Mouse (Mus musculus) neural tube, embryonic 11.5 days (tissue): Measurements from ENCODE around the gene Phyh. TPM values are rescaled to one million over a fixed set of nuclear protein-coding genes. Genes with fewer than 3 reads are reported as not detected.
"Not testable (repeated sequence)": the region's sequence is repeated elsewhere in the genome, so short reads cannot be mapped to it uniquely, and the experiment has no call there.

Experiments used
- ATAC-seq: fragments of 200-750 bp; cut with Nextera tagmentation; 2 replicates; pipeline ENCODE4 v1.8.0; 2017; ENCODE audit warnings: moderate number of reproducible peaks, mild to moderate bottlenecking, moderate TSS enrichment, moderate library complexity; ENCODE audit not compliant: insufficient read depth, low FRiP score, low TSS enrichment
- DNase-seq: peaks from one replicate; pipeline ENCODE4 v3.0.0-alpha.2; 2015; ENCODE audit warnings: low spot score
- H3K27ac ChIP-seq: fragments of 300-500 bp; sonication (generic); 2 replicates; pipeline ENCODE4 v1.5.1; 2014; ENCODE audit warnings: low read depth, mild to moderate bottlenecking, low read length
- H3K27me3 ChIP-seq: fragments of 300-500 bp; sonication (generic); 2 replicates; pipeline ENCODE4 v1.6.1; 2014; ENCODE audit warnings: mild to moderate bottlenecking, low read length, mixed read lengths; ENCODE audit not compliant: control insufficient read depth, insufficient read depth
- H3K36me3 ChIP-seq: fragments of 300-500 bp; sonication (generic); 2 replicates; pipeline ENCODE4 v1.6.1; 2014; ENCODE audit warnings: mild to moderate bottlenecking, low read length, moderate library complexity, mixed read lengths; ENCODE audit not compliant: control insufficient read depth, insufficient read depth
- H3K4me1 ChIP-seq: fragments of 300-500 bp; sonication (generic); 2 replicates; pipeline ENCODE4 v1.6.1; 2014; ENCODE audit warnings: low read length, mixed read lengths; ENCODE audit not compliant: control insufficient read depth, insufficient read depth
- H3K4me2 ChIP-seq: fragments of 300-500 bp; sonication (generic); 2 replicates; pipeline ENCODE4 v1.6.1; 2014; ENCODE audit warnings: low read depth, mild to moderate bottlenecking, moderate library complexity
- H3K4me3 ChIP-seq: fragments of 300-500 bp; sonication (generic); 2 replicates; pipeline ENCODE4 v1.5.1; 2014; ENCODE audit warnings: low read depth, low read length
- H3K9ac ChIP-seq: fragments of 300-500 bp; sonication (generic); 2 replicates; pipeline ENCODE4 v1.6.1; 2014; ENCODE audit warnings: mild to moderate bottlenecking, low read length
- H3K9me3 ChIP-seq: fragments of 300-500 bp; sonication (generic); 2 replicates; pipeline ENCODE4 v1.6.1; 2016; ENCODE audit warnings: low read length; ENCODE audit not compliant: control insufficient read depth
- WGBS: fragments of 180-500 bp; shearing (Covaris S2); extraction: QIAGEN DNeasy Blood & Tissue Kit; methylation state at CpG from one replicate; pipeline ENCODE4 v1.1.7; 2014; 5-methylcytosine and 5-hydroxymethylcytosine counted together
- polyA plus RNA-seq: library from polyadenylated mRNA; unstranded; fragments of >200 nt; fragmentation: Nextera tagmentation; extraction: Ambion mirVana; gene quantifications from 2 replicates; pipeline ENCODE4 v1.2.1, GENCODE M21; 2014

Phyh gene
- polyA plus RNA-seq, 1 experiment from 2014 or later: 39.5 TPM

GRCm38 (mm10) chr2:4934516-4934915, 15.7 kb downstream of the Phyh start:
- ATAC-seq (no peak), DNase-seq (no peak)
- Histone ChIP-seq H3K4me2 (no peak overlapping the region), H3K4me3 (no peak overlapping the region), H3K4me1 (no peaks in the 10 kb centered on the region), H3K36me3 (peaks cover 5% of the 10 kb centered on the region; the same call in 1 of the 2 replicates), H3K9ac (no peak overlapping the region), H3K27ac (no peak overlapping the region), H3K9me3 (no peaks in the 10 kb centered on the region), H3K27me3 (no peaks in the 10 kb centered on the region)
- 96% methylated on average over 9 of the region's 9 CpGs for WGBS

GRCm38 (mm10) chr2:4937931-4938330, 19.1 kb downstream of the Phyh start:
- H3K4me2 ChIP-seq: no peak overlapping the region
- no peaks in the 10 kb centered on the region for H3K9me3 ChIP-seq
- ATAC-seq (no peak), DNase-seq (no peak)
- WGBS: 94% methylated on average over 7 of the region's 7 CpGs
- peaks cover 3% of the 10 kb centered on the region; the same call in 1 of the 2 replicates for H3K36me3 ChIP-seq
- H3K4me1 ChIP-seq: no peaks in the 10 kb centered on the region
- H3K27me3 ChIP-seq: no peaks in the 10 kb centered on the region
- no peak overlapping the region for H3K9ac ChIP-seq
- no peak overlapping the region for H3K4me3 ChIP-seq
- H3K27ac ChIP-seq: no peak overlapping the region

GRCm38 (mm10) chr2:4940861-4941260, 22.0 kb downstream of the Phyh start:
- 88% methylated on average over 11 of the region's 11 CpGs for WGBS
- no peak for DNase-seq

GRCm38 (mm10) chr2:4949691-4950090, 30.9 kb downstream of the Phyh start:
- H3K27me3 ChIP-seq, H3K4me1 ChIP-seq, H3K4me2 ChIP-seq, H3K9me3 ChIP-seq, DNase-seq, H3K9ac ChIP-seq, H3K27ac ChIP-seq, H3K36me3 ChIP-seq, ATAC-seq, H3K4me3 ChIP-seq: not testable (repeated sequence)
- 85% methylated on average over 8 of the region's 8 CpGs for WGBS

More at GRCm38 (mm10) chr2:4940861-4941260, 22.0 kb downstream of the Phyh start:
- Histone ChIP-seq H3K4me2 (no peak overlapping the region), H3K27ac (no peak overlapping the region), H3K4me1 (no peaks in the 10 kb centered on the region), H3K36me3 (peaks cover 3% of the 10 kb centered on the region; the same call in 1 of the 2 replicates), H3K4me3 (no peak overlapping the region), H3K27me3 (no peaks in the 10 kb centered on the region), H3K9ac (no peak overlapping the region), H3K9me3 (no peaks in the 10 kb centered on the region)
- ATAC-seq: no peak

GRCm38 (mm10) chr2:4950986-4951385, 32.2 kb downstream of the Phyh start:
- no peaks in the 10 kb centered on the region for H3K4me1 ChIP-seq
- no peak for DNase-seq
- no peak overlapping the region for H3K9ac ChIP-seq
- H3K36me3 ChIP-seq: no peaks in the 10 kb centered on the region
- no peak overlapping the region for H3K4me3 ChIP-seq
- no peak for ATAC-seq
- no peaks in the 10 kb centered on the region for H3K27me3 ChIP-seq
- no peaks in the 10 kb centered on the region for H3K9me3 ChIP-seq
- no peak overlapping the region for H3K27ac ChIP-seq
- WGBS: 98% methylated on average over 2 of the region's 2 CpGs
- no peak overlapping the region for H3K4me2 ChIP-seq

GRCm38 (mm10) chr2:4954216-4954760, 35.5 kb downstream of the Phyh start:
- Histone ChIP-seq H3K4me2 (no peak overlapping the region), H3K36me3 (no peaks in the 10 kb centered on the region), H3K9ac (no peak overlapping the region), H3K4me1 (no peaks in the 10 kb centered on the region), H3K4me3 (no peak overlapping the region), H3K27ac (no peak overlapping the region), H3K9me3 (no peaks in the 10 kb centered on the region), H3K27me3 (no peaks in the 10 kb centered on the region)
- no peak for ATAC-seq
- DNase-seq: no peak
- 94% methylated on average over 6 of the region's 6 CpGs for WGBS

GRCm38 (mm10) chr2:4958039-4958438, 39.2 kb downstream of the Phyh start:
- no peaks in the 10 kb centered on the region for H3K4me1 ChIP-seq
- no peaks in the 10 kb centered on the region for H3K36me3 ChIP-seq
- no peak overlapping the region for H3K27ac ChIP-seq
- no peak overlapping the region for H3K9ac ChIP-seq
- 89% methylated on average over 12 of the region's 12 CpGs for WGBS
- no peak overlapping the region for H3K4me2 ChIP-seq
- no peak for ATAC-seq
- H3K27me3 ChIP-seq: no peaks in the 10 kb centered on the region
- H3K9me3 ChIP-seq: no peaks in the 10 kb centered on the region
- H3K4me3 ChIP-seq: no peak overlapping the region
- no peak for DNase-seq

GRCm38 (mm10) chr2:4967806-4968205, 49.0 kb downstream of the Phyh start:
- Histone ChIP-seq H3K4me3 (no peak overlapping the region), H3K27me3 (no peaks in the 10 kb centered on the region), H3K9ac (no peak overlapping the region), H3K27ac (no peak overlapping the region), H3K4me2 (no peak overlapping the region), H3K4me1 (no peaks in the 10 kb centered on the region), H3K36me3 (no peaks in the 10 kb centered on the region), H3K9me3 (no peaks in the 10 kb centered on the region)
- ATAC-seq (no peak), DNase-seq (no peak)
- WGBS: 94% methylated on average over 2 of the region's 2 CpGs

- 97% methylated on average over 1 of the region's 2 CpGs for WGBS
- no peaks in the 10 kb centered on the region for H3K9me3 ChIP-seq
- no peaks in the 10 kb centered on the region for H3K36me3 ChIP-seq
- H3K27me3 ChIP-seq: no peaks in the 10 kb centered on the region
- H3K27ac ChIP-seq: no peak overlapping the region
- no peak overlapping the region for H3K9ac ChIP-seq
- DNase-seq (no peak), ATAC-seq (no peak)
- H3K4me3 ChIP-seq: no peak overlapping the region
- no peak overlapping the region for H3K4me2 ChIP-seq
- no peaks in the 10 kb centered on the region for H3K4me1 ChIP-seq
Measured at GRCm38 (mm10) chr2:4969083-4969482, 50.3 kb downstream of the Phyh start.
